Mouse (Mus musculus) macrophage (primary cell): ENCODE data around the gene Tmem97. TPM values are rescaled to one million over a fixed set of nuclear protein-coding genes. Genes with fewer than 3 reads are reported as not detected.
"Not testable (repeated sequence)": the region's sequence is repeated elsewhere in the genome, so short reads cannot be mapped to it uniquely, and the experiment has no call there.

Experiments
- H3K27ac ChIP-seq: fragments of 350-480 bp; formaldehyde crosslinking; 2 replicates; pipeline ENCODE4 v1.9.0; 2021
- H3K36me3 ChIP-seq: fragments of 350-480 bp; formaldehyde crosslinking; 2 replicates; pipeline ENCODE4 v1.9.0; 2021; ENCODE audit errors: inconsistent target
- H3K4me3 ChIP-seq: fragments of 350-480 bp; formaldehyde crosslinking; 2 replicates; pipeline ENCODE4 v1.9.0; 2021; ENCODE audit errors: inconsistent target
- H3K79me2 ChIP-seq: fragments of 350-480 bp; formaldehyde crosslinking; 2 replicates; pipeline ENCODE4 v1.9.0; 2021; ENCODE audit errors: inconsistent target
- WGBS: methylation state at CpG from one replicate; pipeline ENCODE4 v1.1.7; 2026; ENCODE audit warnings: inconsistent platforms; ENCODE audit not compliant: missing documents; 5-methylcytosine and 5-hydroxymethylcytosine counted together
- polyA plus RNA-seq: library from polyadenylated mRNA; stranded (reverse); fragments of 250-400 nt; gene quantifications from 3 replicates; pipeline ENCODE4 v1.2.4, GENCODE M21; 2018; ENCODE audit warnings: inconsistent platforms
- total RNA-seq, 78 experiments: library from RNA; depleted of rRNA; stranded (reverse); fragments of 250-400 nt; gene quantifications; 1 replicate in 9 of 78; 2 replicates in 24 of 78; 3 replicates in 43 of 78; 4 replicates in 2 of 78; pipeline ENCODE4 v1.2.4; 2018; ENCODE audit warnings: inconsistent platforms in 56 of 78

The Tmem97 gene
- 1 to 10 TPM in 17 of 26 experiments, under 1 TPM in 5, not detected in 4; 0.45 to 5.4 (median 1.7) TPM for total RNA-seq (2018; cell fraction: chromatin; rRNA removed)
- total RNA-seq (2018; cell fraction: cytosol; rRNA removed) = 10 to 100 TPM; 36.4 to 66.1 (median 54.6) TPM
- total RNA-seq (2018; cell fraction: nucleus; rRNA removed) = 10 to 100 TPM in 25 of 26 experiments, 1 to 10 TPM in 1; 3.0 to 48.3 (median 24.9) TPM
- 48.9 to 61.4 TPM (median 53.9 TPM) in 3 replicates for polyA plus RNA-seq

DNA sequence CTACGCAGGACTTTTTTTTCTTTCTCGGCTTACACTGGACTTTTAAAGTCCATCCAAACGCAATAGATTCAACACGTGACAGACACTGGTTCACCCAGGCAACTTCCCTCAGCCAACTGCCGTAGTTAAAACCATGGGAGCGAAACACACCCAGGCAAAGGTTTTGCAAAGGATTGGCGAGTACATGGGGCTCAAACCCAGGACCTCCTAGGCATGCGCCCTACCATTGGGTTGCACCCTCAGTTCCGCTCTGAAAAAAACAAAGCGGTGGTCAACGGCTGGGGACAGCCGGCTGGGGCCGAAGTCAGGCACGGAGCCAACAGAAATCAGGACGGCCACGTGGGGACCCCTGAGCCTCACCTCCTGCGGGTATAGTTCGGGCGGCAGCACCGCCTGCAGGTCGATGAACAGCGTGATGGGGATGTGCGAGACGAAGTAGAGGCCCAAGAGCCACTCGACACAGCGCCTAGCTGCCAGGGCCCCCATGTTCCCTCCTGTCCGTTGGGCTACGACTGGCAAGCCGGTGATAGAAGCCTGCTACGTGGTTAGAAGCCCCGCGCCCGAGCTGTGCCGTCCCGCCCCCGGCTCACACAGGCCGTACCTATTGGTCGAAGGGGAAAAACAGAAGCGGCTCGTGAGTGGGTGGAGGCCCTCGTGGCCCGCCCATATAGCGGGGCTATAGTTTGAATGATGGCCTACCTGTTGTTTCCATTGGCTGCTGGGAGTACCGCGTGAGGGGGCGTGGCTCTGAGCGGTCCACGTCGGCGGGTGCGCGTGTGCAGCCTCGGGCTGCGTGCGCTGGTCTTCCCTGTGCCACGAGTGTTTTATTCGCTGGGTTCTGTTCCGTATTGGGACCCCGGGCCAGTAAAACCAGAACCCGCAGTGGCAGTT, at the start of gene Tmem97:
Gene Tmem97, minus strand, starts transcription at position 610 of the 891 bp plus-strand sequence.
- no peaks in the 10 kb centered on the region for H3K36me3 ChIP-seq
- H3K27ac ChIP-seq = peak within 1 kb of the TSS; percentile 82
- peaks cover 36% of the 10 kb centered on the region for H3K79me2 ChIP-seq
- WGBS = 1% methylated on average over 58 of the region's 60 CpGs
- H3K4me3 ChIP-seq = peak within 1 kb of the TSS; percentile 68

GRCm38 (mm10) chr11:78600051-78600450, 49.5 kb upstream of the Tmem97 start:
- Histone ChIP-seq H3K27ac (peak overlapping the region; percentile 77), H3K79me2 (no peaks in the 10 kb centered on the region), H3K4me3 (no peak overlapping the region), H3K36me3 (no peaks in the 10 kb centered on the region)
- WGBS = 20% methylated on average over 4 of the region's 4 CpGs

- 100% methylated on average over 3 of the region's 3 CpGs for WGBS
- Histone ChIP-seq H3K79me2 (no peaks in the 10 kb centered on the region), H3K36me3 (no peaks in the 10 kb centered on the region), H3K27ac (peak overlapping the region; percentile 77; the same call in 1 of the 2 replicates), H3K4me3 (no peak overlapping the region)
Observed at GRCm38 (mm10) chr11:78598763-78599415, 48.3 kb upstream of the Tmem97 start.

DNA sequence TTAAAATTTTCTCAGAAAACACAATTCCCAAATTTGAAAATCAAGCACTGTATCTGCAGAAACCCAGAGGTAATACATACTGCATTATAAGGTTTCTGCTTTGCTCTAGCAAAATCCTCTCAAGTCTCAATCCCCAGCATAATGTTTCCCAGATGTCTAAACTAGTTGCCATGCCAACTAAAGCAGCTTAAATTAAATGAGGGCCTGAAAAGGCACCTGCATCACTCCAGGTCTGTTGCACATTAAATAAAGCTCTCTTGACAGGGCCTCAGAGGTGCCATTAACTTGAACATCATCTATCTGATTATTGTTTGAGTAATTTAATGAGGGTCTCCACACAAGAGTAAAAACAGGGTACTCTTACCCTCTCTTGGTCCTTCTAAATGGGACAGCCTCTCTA, 46.2 kb upstream of the Tmem97 start:
- Histone ChIP-seq H3K36me3 (no peaks in the 10 kb centered on the region), H3K27ac (no peak overlapping the region), H3K4me3 (no peak overlapping the region), H3K79me2 (no peaks in the 10 kb centered on the region)

DNA sequence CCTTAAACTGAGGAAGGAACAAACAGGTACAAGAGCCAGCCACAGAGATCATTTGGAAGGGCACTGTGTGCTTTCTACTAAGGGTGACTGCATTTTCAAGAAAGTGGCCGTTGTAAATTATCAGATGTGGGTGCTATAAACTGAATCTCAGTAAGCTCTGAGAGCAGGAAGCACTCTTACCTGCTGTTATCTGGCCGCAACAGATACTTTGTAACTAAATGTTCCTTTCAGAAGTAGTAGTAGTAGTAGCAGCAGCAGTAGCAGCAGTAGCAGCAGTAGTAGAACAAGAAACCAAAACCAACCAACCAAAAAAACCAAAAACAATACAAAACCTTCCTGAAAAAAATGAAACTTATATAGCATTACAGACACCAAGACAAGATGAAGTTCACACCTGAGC, 45.2 kb upstream of the Tmem97 start:
- WGBS = 100% methylated on average over 2 of the region's 2 CpGs

GRCm38 (mm10) chr11:78594271-78594964, 43.8 kb upstream of the Tmem97 start:
- Histone ChIP-seq H3K4me3 (no peak overlapping the region), H3K79me2 (no peaks in the 10 kb centered on the region), H3K27ac (no peak overlapping the region), H3K36me3 (no peaks in the 10 kb centered on the region)
- WGBS = 97% methylated on average over 6 of the region's 6 CpGs

More for the DNA sequence above, 45.2 kb upstream of the Tmem97 start:
- no peaks in the 10 kb centered on the region for H3K79me2 ChIP-seq
- H3K27ac ChIP-seq = no peak overlapping the region
- no peak overlapping the region for H3K4me3 ChIP-seq
- H3K36me3 ChIP-seq = no peaks in the 10 kb centered on the region

DNA sequence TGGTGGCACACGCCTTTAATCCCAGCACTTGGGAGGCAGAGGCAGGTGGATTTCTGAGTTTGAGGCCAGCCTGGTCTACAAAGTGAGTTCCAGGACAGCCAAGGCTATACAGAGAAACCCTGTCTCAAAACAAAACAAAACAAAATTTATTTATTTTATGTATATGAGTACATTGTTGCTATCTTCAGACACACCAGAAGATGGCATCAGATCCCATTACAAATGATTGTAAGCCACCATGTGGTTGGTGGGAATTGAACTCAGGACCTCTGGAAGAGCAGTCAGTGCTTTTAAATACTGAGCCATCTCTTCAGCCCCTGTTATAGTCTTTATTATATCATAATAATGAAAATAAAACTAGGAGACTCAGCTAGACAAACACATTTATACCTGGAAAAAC, 37.1 kb upstream of the Tmem97 start:
- 100% methylated on average over 1 of the region's 1 CpGs for WGBS
- H3K4me3 ChIP-seq, H3K36me3 ChIP-seq, H3K79me2 ChIP-seq, H3K27ac ChIP-seq: not testable (repeated sequence)

DNA sequence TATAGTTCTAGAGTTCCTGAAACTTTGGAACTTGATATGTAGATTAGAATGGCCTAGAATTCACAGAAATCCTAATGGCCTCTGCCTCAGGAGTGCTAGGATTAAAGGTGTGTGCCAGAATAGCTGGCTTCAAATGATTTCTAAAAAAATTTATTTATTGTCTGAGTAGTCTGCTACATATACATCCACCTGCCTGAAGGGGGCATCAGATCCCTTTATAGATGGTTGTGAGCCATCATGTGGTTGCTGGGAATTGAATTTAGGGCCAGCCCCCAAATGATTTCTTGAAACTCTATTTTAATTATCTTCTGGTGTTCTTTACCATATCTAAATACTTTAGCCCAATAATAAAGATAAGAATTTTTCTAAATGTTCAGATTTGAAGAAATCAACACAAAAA, 35.5 kb upstream of the Tmem97 start:
- no peak overlapping the region for H3K27ac ChIP-seq
- no peak overlapping the region for H3K4me3 ChIP-seq
- 0 out of 2 replicates have a peak, but pooled peaks cover 7% of the 10 kb centered on the region for H3K36me3 ChIP-seq
- no peaks in the 10 kb centered on the region for H3K79me2 ChIP-seq

GRCm38 (mm10) chr11:78582848-78583247, 32.3 kb upstream of the Tmem97 start:
- Histone ChIP-seq H3K79me2 (no peaks in the 10 kb centered on the region), H3K4me3 (no peak overlapping the region), H3K27ac (no peak overlapping the region), H3K36me3 (0 out of 2 replicates have a peak, but pooled peaks cover 7% of the 10 kb centered on the region)
- WGBS = 97% methylated on average over 6 of the region's 6 CpGs

DNA sequence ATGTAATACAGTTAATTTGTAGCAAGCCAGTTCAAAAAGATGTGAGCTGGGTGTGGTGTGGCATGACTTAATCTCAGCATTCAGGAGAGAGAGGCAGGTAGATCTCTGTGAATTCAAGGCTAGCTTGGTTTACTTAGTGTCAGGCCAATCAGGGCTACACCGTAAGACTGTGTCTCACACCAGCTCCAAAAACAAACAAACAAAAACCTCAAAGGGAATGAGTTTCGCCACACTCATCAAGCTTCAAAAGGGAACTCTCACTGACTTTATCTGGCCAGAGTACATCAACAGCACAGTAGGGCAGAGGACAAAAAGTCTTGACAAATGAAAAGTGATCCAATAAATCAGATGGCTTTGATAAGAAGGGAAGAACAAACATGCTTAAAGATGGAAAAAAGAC, 24.4 kb upstream of the Tmem97 start:
- WGBS = 100% methylated on average over 2 of the region's 2 CpGs
- no peak overlapping the region for H3K4me3 ChIP-seq
- no peaks in the 10 kb centered on the region for H3K79me2 ChIP-seq
- no peaks in the 10 kb centered on the region for H3K36me3 ChIP-seq
- no peak overlapping the region for H3K27ac ChIP-seq

DNA sequence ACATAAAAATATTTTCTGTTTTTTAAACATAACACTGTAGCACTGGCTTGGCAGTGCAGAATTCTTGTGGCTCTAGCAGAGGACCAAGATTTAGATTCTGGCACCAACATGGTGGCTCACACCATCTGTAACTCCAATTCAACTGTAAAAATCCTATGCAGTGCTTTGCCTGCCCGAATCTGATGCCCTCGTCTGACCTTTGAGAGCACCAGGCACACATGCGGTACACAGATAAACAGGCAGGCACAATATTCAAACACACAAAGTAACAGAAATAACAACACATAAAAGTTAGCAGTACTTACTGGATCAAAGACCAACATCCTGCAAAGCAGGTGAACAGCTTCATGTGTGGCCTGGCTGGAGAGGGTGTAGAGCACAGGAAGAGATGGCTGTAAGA, 24.0 kb upstream of the Tmem97 start:
- WGBS = 95% methylated on average over 3 of the region's 3 CpGs
- H3K4me3 ChIP-seq = no peak overlapping the region
- H3K36me3 ChIP-seq = no peaks in the 10 kb centered on the region
- no peaks in the 10 kb centered on the region for H3K79me2 ChIP-seq
- no peak overlapping the region for H3K27ac ChIP-seq

DNA sequence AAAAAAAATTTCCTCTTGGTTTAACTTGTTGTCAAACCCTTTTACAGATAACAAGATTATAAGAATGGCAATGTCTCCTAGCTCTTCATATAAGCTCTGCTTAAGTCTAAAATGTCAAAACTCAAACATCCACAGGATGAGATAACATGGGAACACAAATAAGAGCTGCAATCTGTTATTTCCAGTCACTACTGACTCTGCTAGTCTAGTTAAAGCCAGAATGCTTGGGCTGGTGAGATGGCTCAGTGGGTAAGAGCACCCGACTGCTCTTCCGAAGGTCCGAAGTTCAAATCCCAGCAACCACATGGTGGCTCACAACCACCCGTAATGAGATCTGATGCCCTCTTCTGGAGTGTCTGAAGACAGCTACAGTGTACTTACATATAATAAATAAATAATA, 23.5 kb upstream of the Tmem97 start:
- not testable (repeated sequence) for H3K36me3 ChIP-seq, H3K27ac ChIP-seq, H3K4me3 ChIP-seq, H3K79me2 ChIP-seq
- WGBS = no CpG with 5 or more reads among the region's 4 CpGs

DNA sequence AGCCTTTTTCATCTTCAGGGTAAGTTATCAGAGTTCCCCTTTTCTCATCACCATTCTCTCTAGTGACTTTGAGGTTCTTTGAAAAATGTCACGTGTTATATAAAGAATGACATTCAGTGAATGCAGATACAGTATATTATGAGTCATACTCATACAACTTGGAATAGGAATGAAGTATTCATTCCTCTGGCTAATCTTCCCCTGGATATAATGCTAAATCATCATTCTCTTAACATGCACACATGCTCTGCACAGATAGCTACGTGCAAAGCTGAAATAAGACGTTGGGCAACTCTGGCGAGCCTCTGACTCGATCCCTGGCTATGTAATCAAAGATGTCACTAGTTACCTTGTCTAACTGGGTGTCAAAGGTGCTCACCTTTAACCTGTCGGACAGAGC, 21.3 kb upstream of the Tmem97 start:
- WGBS = 72% methylated on average over 6 of the region's 6 CpGs
- H3K27ac ChIP-seq = no peak overlapping the region
- no peaks in the 10 kb centered on the region for H3K79me2 ChIP-seq
- H3K4me3 ChIP-seq = no peak overlapping the region
- no peaks in the 10 kb centered on the region for H3K36me3 ChIP-seq

GRCm38 (mm10) chr11:78571441-78571840, 20.9 kb upstream of the Tmem97 start:
- H3K36me3 ChIP-seq = no peaks in the 10 kb centered on the region

More at GRCm38 (mm10) chr11:78571441-78571840, 20.9 kb upstream of the Tmem97 start:
- H3K79me2 ChIP-seq = no peaks in the 10 kb centered on the region
- WGBS = 97% methylated on average over 5 of the region's 8 CpGs
- H3K27ac ChIP-seq = no peak overlapping the region
- no peak overlapping the region for H3K4me3 ChIP-seq
